Mouse (Mus musculus) testis, postnatal 10 days (tissue): Measurements from ENCODE around the gene Galnt7.
"Not testable (repeated sequence)": the region's sequence is repeated elsewhere in the genome, so short reads cannot be mapped to it uniquely, and the experiment has no call there.

Experiments
- DNase-seq: peaks from one replicate; pipeline ENCODE4 v3.0.0; 2021; ENCODE audit warnings: low spot score

Gene Galnt7

GRCm38 (mm10) chr8:57540110-57540838 is 112.6 kb downstream of the Galnt7 start:
- DNase-seq, result peak; percentile 87

DNA sequence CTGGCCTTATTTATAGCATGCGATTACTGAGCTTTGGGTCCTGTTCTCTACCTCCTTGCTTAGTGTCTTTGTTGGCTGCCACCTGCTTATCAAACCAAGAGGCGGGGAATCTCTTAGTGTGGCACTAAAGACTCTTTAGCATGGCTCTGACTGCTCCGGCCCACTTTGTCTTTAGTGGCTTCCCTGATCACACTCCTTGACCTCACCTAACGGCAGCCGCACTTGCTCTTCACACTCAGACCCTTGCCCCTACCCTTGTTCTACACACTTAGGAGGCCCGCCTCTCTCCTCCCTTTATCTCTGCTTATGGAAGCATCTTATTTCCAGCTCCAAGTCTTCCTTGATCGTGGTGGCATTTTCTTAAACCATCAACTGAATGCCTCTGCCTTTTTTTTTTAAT is 114.2 kb downstream of the Galnt7 start:
- no peak for DNase-seq

GRCm38 (mm10) chr8:57536167-57536566 is 116.7 kb downstream of the Galnt7 start:
- no peak for DNase-seq

- DNase-seq, result no peak
Observed at GRCm38 (mm10) chr8:57534495-57534894, 118.3 kb downstream of the Galnt7 start.

- no peak for DNase-seq
Observed at GRCm38 (mm10) chr8:57533106-57533505, 119.7 kb downstream of the Galnt7 start.

DNA sequence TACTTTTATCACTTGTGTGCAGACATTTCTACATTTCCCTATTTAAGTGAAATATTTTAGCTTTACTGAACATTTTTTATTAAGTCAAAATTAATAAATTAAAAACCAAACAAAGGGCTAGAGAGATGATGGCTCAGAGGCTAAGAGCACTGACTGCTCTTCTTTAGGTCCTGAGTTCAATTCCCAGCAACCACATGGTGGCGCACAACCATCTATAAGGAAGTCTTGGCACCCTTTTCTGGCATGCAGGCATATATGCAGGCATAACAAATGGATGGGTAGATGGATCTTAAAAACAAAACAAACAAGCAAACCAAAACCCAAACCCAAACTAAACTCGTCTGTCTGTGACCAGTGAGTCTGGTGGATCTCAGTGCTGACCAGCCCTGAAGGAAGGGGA is 120.6 kb downstream of the Galnt7 start:
- no peak for DNase-seq

DNA sequence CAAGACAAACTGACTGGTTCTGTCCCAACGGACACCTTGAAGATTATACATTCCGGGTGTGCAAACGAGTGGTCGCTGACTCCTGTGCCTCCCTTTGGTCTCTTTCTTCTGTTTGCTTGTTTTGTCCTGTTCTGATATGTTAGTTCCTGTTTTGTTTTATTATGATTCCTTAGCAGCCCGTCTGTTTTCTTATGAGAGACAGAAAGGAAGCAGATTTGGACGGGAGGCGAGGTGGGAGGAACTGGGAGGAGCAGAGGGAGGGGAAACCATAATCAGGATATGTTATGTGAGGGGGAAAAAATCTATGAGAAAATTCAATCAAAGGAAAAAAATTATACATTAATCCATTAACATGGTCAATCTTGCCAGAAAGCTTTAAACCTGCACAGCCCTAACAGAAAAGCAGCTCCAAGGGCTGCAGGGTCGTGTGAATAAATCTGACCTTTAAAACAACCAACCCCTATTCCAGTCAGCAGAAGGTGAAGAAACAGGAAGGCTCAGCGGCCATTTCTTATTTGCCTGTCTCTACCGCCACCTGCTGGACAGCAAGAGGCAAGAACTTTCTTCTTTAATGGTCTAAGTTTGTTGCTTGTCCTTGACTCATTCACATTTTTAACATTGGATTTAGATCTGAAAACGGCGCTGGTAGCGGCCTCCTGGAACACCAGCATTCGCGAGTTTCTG is 122.0 kb downstream of the Galnt7 start:
- DNase-seq, result peak; percentile 86

DNA sequence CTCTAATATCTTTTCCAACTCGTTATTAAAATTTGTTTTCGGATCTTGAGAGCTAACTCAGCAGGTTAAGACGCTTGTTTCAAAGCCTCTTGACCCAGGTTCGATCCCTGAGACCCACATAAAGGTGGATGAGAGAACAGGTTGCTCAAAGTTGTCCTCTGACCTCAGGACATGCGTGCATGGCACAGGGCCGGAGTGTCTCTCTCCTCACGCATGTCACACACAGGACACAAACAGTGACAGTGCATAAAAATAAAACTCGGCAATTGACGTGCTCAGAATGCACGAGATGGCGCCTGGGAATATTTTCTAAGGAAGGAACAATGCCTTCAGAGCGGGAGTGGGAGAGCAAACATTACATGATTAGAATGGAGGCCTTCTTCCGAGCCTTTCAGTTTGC is 122.6 kb downstream of the Galnt7 start:
- no peak for DNase-seq

GRCm38 (mm10) chr8:57528036-57528435 is 124.8 kb downstream of the Galnt7 start:
- DNase-seq, result no peak

DNA sequence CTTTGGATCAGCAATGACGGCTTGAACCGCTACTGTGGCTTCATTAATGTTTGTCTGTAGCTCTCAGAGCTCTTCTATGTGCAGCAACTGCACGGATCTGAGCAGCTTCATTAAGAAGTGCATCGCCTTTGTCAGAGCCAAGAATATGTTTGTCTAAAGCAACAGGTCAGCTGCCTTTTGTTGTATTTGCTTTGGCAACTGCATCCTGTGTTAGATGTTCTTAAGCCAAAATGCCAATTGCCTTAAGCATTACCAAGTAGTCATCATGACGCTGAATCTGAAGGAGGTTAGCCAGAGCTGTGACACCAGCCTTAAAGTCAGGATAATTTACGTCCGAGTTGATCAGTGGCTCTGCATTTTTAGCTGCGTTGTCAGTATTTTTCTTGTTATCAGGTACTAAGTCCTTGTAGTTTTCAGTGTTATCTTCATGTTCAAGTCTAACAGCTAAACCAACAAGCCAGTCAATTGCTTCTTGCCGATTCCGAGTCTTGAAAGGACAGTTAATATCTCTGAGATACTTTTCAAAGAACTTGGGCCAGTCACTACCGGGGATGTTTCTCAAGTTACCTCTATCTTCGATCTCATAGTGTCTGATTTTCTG is 132.5 kb downstream of the Galnt7 start:
- DNase-seq, result no peak

DNA sequence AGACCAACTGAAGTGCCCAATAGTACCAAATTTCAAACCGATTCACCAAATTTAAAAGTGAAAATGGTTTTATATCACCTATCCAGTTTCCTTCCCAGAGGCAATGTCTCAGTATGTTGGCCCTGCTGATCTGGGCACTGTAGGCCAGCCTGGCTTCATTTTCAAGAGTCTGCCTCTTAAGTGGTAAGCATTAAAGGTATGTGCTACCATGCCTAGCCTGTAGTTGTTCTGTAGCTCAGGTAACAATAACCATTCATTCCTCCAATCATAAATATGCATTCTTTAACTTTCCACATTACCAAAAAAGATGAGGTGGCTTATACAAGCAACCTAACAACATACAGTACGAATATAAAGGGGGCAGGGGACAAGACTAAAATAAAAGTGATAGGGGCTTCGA is 135.1 kb downstream of the Galnt7 start:
- no peak for DNase-seq

DNA sequence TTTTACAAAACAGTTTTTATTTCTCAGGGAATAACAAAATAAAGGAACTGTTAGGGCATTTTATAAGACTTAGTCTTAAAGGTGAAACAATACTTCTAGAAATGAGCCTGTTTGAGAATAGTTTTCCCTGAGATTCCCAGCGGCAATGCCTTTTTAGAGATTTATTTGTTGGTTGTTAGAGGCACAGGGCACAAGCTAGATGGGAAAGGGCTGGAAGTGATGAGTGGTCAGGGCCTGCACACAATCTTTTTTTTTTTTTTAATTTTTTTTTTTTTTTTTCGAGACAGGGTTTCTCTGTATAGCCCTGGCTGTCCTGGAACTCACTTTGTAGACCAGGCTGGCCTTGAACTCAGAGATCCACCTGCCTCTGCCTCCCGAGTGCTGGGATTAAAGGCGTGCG is 136.1 kb downstream of the Galnt7 start:
- not testable (repeated sequence) for DNase-seq

DNA sequence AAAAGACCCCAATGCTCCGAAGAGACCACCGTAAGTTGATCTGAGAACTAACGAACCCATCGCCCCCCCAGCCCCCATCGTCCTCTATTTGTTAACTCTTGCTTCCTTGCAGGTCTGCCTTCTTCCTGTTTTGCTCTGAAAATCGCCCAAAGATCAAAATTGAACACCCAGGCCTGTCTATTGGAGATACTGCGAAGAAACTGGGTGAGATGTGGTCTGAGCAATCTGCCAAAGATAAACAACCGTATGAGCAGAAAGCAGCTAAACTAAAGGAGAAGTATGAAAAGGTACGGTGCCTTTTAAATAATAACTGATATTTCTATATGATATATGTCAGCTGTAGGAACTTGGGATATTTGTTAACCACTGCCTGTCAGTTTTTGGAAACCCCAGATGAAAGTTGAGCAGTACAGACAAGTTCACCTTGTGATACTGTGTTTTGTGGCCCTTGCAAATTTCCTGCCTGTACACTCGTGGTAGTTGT is 139.6 kb downstream of the Galnt7 start:
- DNase-seq, result not testable (repeated sequence)

DNA sequence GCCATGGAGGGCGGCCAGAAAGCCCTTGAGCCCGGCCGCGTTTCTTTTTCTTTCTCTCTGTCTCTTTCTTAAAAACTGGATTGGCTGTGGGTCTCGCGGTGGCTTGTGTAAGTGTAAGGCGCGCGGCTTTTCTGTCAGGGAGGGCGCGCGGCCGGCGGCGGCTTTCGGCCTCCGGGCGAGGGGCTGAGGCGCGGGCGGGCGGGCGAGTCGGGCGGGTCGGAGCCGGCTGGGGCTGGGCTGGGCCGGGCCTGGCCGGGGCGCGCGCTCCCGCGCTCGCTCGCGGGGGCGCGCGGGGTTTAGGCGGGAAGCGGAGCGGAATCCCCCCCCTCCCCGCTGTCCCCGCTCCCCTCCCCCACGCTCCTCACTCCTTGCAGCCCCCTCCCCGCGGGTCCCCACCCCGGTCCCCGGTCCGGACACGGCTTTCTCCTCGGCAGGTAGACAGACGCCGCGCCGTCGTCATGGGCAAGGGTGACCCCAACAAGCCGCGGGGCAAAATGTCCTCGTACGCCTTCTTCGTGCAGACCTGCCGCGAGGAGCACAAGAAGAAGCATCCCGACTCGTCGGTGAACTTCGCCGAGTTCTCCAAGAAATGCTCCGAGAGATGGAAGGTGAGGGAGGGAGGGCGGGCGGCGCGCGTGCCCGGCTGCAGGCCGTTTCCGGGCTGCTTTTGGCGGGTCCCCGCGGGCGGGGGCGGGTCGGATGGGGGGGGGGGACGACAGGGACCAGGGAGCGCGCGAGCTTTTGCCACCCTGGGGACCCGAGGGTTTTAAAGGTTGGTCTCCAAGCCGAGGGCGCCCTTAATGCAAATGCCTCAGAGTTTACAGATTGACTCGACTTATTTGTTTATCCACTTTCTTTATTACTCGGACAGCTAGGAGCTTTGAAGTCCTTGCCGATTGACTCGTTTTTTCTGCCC is 140.4 kb downstream of the Galnt7 start:
- DNase-seq, result peak; percentile 73

DNA sequence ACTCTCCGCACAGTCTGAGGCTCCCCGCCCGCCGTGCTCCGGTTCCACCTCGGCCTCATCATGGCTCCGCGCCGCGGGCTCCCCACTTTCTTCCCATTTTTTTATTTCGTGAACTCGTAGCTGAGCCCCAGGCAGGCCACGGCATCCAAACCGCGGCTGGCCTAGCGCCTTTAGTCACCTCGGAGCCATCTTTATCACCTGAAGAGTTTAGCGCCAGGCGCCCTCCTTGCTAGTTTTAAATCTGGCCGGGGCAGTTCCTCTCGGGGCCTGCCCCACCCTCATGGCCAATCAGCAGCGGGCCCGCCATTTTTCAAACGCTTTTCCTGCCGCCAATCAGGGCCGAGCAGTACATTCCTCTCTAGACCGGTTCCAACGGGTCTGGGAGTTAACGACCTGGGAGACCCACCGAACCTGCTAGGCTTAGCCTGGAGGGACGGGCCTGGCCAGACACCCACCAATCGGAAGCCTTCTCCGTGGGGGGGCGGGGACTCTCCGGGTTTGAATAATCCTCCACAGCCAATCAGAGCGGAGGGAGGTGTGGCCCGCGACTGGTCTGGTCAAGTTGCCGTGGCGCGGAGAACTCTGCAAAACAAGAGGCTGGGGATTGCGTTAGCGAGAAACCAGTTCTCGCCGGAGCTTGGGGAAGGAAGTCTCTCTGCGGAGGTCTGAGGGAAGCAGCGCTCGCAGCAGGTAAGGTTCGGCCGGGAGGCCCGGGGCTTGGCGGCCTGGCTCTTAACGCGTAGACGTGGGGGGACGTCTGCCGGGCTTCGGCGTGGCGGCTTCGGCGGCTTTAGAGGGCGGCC is 141.3 kb downstream of the Galnt7 start, which contains the start of gene Hmgb2:
TSS of gene Hmgb2 (plus strand) at position 592 of the 803 bp plus-strand sequence.
- DNase-seq, result peak; percentile 100

DNA sequence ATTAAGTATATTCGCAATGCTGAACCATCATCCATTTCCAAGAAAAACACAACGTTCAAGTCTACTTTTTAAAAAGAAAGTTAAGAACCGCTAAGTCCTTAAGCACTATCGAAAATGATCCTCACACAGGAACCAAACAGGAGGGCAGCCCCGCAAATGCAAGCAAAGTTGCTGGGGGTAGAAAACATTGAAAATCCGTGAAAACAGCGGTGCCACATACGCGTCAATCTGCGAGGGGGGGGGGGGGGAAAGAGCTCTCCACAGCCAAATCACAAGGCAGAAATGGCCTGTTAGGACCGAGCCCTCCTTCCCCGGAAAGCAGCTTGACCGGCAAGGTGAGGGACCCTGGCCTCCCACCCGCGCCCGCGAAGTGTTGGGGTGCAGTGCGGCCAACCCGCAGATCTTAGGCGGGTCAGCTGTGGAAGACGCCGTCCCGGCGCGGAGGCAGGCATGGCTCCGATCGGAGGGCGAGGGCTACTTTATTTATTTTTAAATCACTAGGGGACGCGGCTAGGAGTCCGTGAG is 142.0 kb downstream of the Galnt7 start:
- no peak for DNase-seq

GRCm38 (mm10) chr8:57508657-57509056 is 144.2 kb downstream of the Galnt7 start:
- DNase-seq, result no peak

- DNase-seq, result no peak
Observed at GRCm38 (mm10) chr8:57507556-57508063, 145.2 kb downstream of the Galnt7 start.

GRCm38 (mm10) chr8:57505500-57505899 is 147.3 kb downstream of the Galnt7 start:
- not testable (repeated sequence) for DNase-seq

DNA sequence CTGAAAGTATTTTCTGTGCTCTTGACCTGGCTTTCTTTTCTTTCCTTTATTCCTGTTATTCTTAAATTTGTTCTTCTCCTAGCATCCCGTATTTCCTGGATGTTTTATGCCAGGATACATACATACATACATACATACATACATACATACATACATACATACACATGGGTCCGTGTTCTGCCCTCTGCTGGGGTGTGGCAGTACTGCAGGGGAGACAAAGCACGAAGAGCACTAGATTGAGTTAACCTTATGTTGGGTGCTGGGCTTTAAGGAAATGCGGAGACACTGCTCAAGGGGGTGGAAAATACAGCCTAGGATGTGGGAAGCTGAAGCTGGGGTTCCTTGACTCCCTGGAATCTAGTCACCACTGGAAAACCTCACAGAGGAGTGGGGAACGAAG is 149.2 kb downstream of the Galnt7 start:
- peak; percentile 82 for DNase-seq
